Mouse (Mus musculus) bone marrow, adult 2 months (tissue): ENCODE data around the gene Sycp1. TPM values are rescaled to one million over a fixed set of nuclear protein-coding genes. Genes with fewer than 3 reads are reported as not detected.

ENCODE experiments used
- H3K27ac ChIP-seq: fragments of 200-500 bp; 2 replicates; pipeline ENCODE4 v1.5.1; 2012; ENCODE audit warnings: low read depth, mild to moderate bottlenecking, control low read depth, inconsistent platforms, low read length; ENCODE audit not compliant: control insufficient read depth, poor library complexity, insufficient read depth
- H3K4me1 ChIP-seq: fragments of 200-500 bp; 2 replicates; pipeline ENCODE4 v1.6.1; 2011; ENCODE audit warnings: low read length; ENCODE audit not compliant: control insufficient read depth, insufficient read depth
- H3K4me3 ChIP-seq: fragments of 200-500 bp; replicated peaks from 2 replicates; pipeline ENCODE3; 2011; ENCODE audit warnings: mild to moderate bottlenecking, low read depth, low read length, control low read depth; ENCODE audit not compliant: control insufficient read depth
- CTCF ChIP-seq: fragments of 200-500 bp; IDR thresholded peaks from 2 replicates; pipeline ENCODE4 v1.5.1; 2011; ENCODE audit warnings: low read length, control low read depth; ENCODE audit not compliant: control insufficient read depth, insufficient read depth
- POLR2A ChIP-seq: fragments of 200-500 bp; IDR thresholded peaks from 2 replicates; pipeline ENCODE4 v1.6.1; 2011; ENCODE audit warnings: low read depth, mild to moderate bottlenecking, control low read depth, low read length, borderline replicate concordance; ENCODE audit not compliant: control insufficient read depth
- WGBS: fragments of 180-500 bp; shearing (Covaris S2); methylation state at CpG from one replicate; pipeline ENCODE4 v1.1.7; 2018; 5-methylcytosine and 5-hydroxymethylcytosine counted together
- polyA plus RNA-seq: library from polyadenylated mRNA; stranded (reverse); fragments of >200 nt; gene quantifications from 2 replicates; pipeline ENCODE4 v1.2.4, GENCODE M21; 2011; ENCODE audit warnings: low replicate concordance; ENCODE audit not compliant: missing spikeins, insufficient read depth, insufficient read length

Sycp1 gene
- polyA plus RNA-seq, 1 experiment, result 4.2 TPM

DNA sequence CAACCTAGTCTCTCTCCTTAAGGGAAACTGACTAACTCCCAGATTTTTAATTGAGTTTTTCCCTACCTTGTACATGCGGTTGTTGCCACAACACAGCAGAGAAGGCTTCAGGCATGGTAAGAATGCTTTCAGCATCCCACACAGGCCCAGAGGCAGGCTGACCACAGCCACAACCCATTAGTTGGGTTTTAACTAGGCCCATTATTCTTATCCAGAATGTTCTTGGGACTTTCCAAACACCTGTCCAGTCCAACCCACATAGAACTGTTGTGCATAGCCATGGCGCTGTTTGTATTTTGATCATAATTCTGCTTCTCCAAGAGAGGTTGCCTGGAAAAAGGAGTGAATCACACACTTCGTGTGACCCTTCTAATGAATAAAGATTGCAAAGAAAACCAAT is 19.2 kb upstream of the Sycp1 start:
- H3K4me1 ChIP-seq, result no peaks in the 10 kb centered on the region
- H3K27ac ChIP-seq, result no peak overlapping the region
- TF ChIP-seq CTCF (no peak), POLR2A (no peak)
- 78% methylated on average over 3 of the region's 3 CpGs for whole genome bisulfite sequencing
- no peak overlapping the region for H3K4me3 ChIP-seq

DNA sequence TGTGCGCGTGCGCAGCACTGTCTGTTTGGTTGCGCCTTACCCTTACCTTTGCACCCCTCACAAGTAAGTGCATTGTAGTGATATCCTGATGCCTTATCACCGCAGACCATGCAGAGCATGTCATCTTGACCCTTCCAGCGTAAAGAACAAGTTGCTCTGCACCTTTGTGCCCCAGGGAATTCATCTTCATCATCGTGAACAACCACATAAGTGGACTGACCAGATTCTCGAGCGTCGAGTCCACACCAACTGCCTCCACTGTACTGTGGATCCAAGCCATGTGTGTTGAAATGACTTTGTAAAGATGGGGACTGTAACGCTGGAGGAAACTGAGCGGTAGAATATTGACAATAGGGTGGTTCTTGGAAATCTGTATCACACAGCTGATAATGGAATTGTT is 18.6 kb upstream of the Sycp1 start:
- no peak overlapping the region for H3K4me3 ChIP-seq
- H3K27ac ChIP-seq, result no peak overlapping the region
- no peaks in the 10 kb centered on the region for H3K4me1 ChIP-seq
- TF ChIP-seq POLR2A (no peak), CTCF (no peak)
- 90% methylated on average over 12 of the region's 12 CpGs for WGBS

DNA sequence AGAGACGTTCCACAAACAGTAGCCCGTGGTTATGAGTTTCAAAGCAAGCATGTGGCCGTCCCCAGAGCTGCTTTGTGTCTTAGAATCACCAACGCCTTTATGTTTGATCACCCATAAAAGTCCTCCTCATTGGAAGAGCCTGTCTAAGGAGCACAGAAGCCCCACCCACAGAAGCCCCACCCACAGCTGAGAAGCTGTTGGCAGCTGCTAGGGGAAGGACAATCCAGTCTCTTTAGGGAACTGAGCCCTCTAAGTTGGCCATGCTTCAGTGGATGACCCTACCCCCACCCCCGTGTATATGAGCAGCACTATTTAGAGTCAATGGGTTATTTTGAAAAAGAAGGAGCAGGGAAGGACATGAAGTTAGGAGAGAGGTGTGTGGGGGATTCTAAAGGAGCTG is 11.0 kb upstream of the Sycp1 start:
- no peak overlapping the region for H3K27ac ChIP-seq
- WGBS, result 52% methylated on average over 5 of the region's 5 CpGs
- no peak overlapping the region for H3K4me3 ChIP-seq
- TF ChIP-seq POLR2A (no peak), CTCF (no peak)
- no peaks in the 10 kb centered on the region for H3K4me1 ChIP-seq

DNA sequence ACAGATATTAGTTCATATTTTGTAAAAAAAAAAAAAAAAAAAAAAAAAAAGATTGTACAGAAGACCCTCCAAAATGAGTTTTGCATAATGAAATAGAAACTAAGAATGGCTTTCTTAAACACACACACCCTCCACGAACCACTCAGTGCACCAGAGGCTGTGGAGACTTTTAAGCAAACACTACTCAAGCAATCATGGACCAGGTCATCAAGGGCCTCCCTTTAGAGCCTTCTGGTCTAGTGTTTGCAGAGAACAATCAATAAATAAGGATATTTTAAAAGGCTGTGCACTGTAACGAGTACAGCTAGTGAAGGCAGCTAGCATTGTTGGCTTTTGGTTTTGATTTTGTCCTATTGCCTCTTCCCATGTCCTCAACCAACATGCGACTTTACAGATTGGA is 10.4 kb upstream of the Sycp1 start:
- 72% methylated on average over 3 of the region's 3 CpGs for WGBS
- Histone ChIP-seq H3K4me3 (no peak overlapping the region), H3K4me1 (no peaks in the 10 kb centered on the region), H3K27ac (no peak overlapping the region)
- TF ChIP-seq CTCF (no peak), POLR2A (no peak)

DNA sequence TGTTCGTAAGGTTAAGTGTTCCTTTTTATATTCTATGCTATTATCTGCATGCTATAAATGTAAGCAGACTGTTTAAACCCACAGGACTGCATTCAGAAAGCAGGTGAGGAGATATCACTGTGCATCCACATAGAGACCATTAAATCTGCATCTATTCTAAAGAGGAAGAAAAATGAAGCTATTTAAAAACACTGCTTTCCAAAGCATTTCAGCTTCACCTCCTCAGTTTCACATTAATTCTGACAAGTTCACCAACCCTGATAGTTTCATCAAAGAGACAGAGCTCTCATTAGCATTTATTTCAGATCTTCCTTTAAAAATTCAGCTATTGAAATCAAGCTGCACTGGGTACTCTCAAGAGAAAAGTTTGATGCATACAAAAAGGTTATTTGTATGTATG is 2.2 kb upstream of the Sycp1 start:
- Histone ChIP-seq H3K4me1 (no peaks in the 10 kb centered on the region), H3K4me3 (no peak overlapping the region), H3K27ac (no peak overlapping the region)
- TF ChIP-seq CTCF (no peak), POLR2A (no peak)
- WGBS, result 92% methylated on average over 1 of the region's 1 CpGs

DNA sequence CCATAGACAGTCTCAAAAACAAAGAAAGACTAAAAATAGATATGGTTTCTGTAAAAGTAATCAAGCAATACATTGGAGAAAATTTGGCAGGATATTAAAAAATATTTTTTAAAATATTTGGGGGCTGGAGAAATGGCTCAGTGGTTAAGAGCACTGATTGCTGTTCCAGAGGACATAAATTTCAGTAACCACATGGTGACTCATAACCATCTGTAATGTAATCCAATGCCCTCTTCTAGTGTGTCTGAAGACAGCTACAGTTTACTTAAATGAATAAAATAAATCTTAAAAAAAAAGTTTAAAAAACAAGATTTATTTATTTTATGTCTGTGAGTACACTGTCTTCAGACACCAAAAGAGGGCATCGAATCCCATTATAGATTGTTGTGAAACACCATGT is 36.8 kb downstream of the Sycp1 start:
- H3K4me3 ChIP-seq, result no peak overlapping the region
- no peak for TF ChIP-seq POLR2A
- TF ChIP-seq CTCF, result no peak
- 85% methylated on average over 1 of the region's 1 CpGs for WGBS
- no peaks in the 10 kb centered on the region for H3K4me1 ChIP-seq
- H3K27ac ChIP-seq, result no peak overlapping the region

DNA sequence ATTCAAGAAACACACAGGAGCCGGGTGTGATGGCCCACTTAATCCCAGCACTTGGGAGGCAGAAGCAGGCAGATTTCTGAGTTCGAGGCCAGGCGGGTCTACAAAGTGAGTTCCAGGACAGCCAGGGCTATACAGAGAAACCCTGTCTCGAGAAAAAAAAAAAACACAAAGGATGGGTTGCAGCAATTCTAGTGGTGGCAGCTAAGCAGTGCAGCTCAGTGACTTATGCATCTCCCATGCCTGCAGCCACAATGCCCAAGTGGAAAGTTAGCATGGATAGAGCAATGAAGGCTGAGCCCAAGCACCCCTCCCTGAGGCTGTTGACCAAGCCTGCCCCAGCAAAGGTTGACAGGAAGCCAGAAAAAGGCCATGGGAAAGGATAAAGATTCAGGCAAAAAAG is 55.4 kb downstream of the Sycp1 start:
- H3K27ac ChIP-seq, result no peak overlapping the region
- 66% methylated on average over 4 of the region's 4 CpGs for WGBS
- no peak overlapping the region for H3K4me3 ChIP-seq
- TF ChIP-seq POLR2A, result no peak
- TF ChIP-seq CTCF, result no peak
- H3K4me1 ChIP-seq, result no peaks in the 10 kb centered on the region

DNA sequence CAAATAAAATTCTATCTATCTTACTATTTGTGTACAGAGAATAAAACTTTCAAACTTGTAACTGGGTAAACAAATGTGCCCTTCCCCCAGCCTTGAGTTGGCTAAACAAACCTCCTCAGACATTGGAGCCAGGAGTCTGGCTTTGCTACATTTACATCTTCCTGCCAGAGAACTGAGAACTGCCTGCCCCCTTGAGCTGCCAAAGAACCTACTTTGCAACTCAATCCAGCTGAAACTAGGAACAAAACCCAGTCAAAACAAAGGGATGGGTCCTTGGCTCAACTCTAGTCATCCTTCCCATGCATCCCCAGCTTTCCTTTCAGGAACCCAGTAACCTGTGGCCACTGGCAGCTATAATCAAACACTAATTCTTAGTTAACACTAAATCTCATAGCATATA is 87.2 kb downstream of the Sycp1 start:
- no peaks in the 10 kb centered on the region for H3K4me1 ChIP-seq
- no peak overlapping the region for H3K4me3 ChIP-seq
- H3K27ac ChIP-seq, result no peak overlapping the region
- TF ChIP-seq POLR2A (no peak), CTCF (no peak)

DNA sequence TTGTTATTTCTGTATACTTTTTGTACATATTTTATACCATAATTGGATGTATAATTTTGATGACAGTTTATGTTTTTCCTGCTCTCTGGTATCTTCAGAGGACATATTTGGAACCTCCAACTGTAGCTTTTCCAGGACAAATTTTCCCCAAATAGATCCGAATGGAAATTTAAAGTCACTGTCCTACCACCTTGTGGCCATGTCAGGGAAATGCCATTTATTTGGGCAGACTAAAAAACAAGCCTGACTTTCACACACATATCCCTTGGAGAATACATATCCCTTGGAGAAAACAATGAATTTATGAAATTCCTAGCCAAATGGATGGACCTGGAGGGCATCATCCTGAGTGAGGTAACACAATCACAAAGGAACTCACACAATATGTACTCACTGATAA is 93.5 kb downstream of the Sycp1 start:
- Histone ChIP-seq H3K4me1 (no peaks in the 10 kb centered on the region), H3K27ac (no peak overlapping the region), H3K4me3 (no peak overlapping the region)
- no peak for TF ChIP-seq POLR2A
- no peak for TF ChIP-seq CTCF
- 60% methylated on average over 1 of the region's 1 CpGs for WGBS
